Mouse (Mus musculus) spleen, adult 18-20 months (tissue): ENCODE data around the gene Cd79a.

Experiments
- DNase-seq, 2 experiments: peaks; one replicate each; pipeline ENCODE4 v3.0.0; 2022; ENCODE audit warnings: mixed read lengths in 2 of 2

The Cd79a gene

DNA sequence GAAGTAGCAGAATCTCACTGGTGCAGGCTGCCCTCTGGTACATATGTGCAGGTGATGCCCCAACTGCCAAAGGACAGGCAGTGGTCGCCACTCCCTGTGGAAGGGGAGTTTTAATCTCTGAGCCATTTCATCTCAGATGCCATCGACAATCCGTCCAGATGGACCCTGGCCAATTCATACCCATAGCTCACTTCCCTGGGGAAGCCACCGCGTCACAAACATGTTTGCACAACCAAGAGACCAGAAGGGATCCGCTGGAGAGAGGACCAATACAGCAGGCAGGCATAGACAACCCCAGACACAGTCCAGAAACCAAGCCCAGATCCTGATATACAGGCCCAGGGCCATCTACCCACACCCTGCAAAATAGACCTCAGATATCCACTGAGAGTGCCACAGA lies 33.3 kb downstream of the Cd79a start:
- no peak for DNase-seq

DNA sequence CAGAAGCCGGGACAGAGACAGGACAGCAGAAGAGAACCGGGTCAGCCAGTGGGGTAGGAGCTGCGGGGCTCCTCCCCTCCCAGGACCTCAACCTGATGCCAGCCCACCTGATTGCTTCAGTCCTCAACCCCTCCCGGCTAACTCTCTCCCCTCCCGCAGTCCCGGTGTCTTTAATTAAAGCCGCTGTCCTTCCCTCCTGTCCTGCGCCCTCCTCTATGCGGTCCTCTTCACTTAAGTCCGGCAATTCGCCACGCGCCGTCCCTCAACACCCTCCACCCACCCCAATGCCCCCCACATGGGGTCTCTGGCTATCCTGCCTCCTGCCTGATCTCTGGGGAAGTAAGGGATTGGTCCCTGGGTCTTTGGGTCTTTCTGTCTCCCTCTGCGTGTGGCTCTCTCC lies 34.5 kb downstream of the Cd79a start:
- no peak for DNase-seq

DNA sequence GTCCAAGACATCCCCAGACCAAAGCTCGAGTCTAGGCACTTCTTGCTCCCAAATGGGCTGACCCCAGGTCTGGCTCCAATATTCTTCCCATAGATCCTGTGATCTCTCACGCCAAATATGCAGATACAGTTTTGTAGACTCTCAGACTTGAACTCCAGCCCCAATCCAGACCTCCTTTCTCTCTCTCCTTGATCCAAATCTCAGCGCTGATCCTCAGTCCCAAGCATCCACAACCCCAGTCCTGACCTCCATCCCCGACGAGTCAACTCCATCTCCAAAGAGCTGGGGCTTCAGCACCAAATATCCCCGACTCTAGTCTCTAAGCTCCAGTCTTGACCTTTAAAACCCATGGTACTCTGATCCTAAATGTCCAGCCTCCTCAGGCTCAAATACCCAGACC lies 46.5 kb downstream of the Cd79a start:
- DNase-seq = no peak

- DNase-seq = no peak
These were observed 47.2 kb downstream of the Cd79a start, which contains the start of gene Gm4881 for GRCm38 (mm10) chr7:24944257-24944950. Gm4881 (minus strand) TSS chr7:24944494.

DNA sequence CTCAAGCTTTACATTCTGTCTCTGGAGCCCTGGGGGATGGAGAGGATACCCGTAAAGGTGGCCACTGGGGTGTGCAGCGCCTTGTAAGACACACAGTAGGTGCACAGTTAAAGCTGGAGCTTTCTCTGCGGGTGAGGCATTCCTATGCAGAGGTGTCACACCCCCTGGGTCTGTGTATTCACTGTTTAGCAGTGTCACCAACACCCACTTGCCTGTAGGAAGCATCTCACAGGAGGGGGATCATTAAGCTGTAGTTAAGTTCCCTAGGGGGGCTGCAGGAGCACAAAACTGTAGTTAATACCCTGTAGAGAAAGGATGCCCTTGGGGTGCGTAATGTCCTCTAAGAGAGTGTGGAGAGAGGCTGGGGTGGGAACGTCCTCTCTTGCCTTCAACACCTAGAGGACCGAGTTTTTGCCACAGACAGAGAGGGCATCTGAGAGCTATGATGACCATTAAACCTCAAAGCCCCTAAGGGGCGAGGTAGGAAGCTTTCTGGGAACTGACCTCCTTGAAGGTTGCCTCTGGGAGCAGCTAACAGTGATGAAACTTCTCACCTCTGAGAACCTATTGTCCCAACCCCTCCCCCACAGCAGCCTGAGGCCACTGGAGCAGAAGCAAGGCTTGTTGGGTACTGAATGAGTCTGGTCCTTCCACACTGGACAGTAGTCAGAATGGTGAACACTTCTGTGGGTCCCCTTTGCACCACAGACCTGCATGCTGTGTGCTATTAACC lies 50.3 kb downstream of the Cd79a start:
- DNase-seq = no peak

GRCm38 (mm10) chr7:24948774-24949173 lies 51.6 kb downstream of the Cd79a start:
- no peak for DNase-seq

GRCm38 (mm10) chr7:24949958-24950623 lies 52.9 kb downstream of the Cd79a start:
- DNase-seq = peak; percentile 65 to 85
